Mouse (Mus musculus) kidney, adult 2 months (tissue): ENCODE measurements around the gene Tcp10a.

Experiments
- CTCF ChIP-seq: fragments of 200-500 bp; conservative IDR thresholded peaks from 2 replicates; pipeline ENCODE4 v1.5.1; 2011; ENCODE audit warnings: low read depth, mild to moderate bottlenecking, control low read depth, low read length, moderate library complexity, mixed read lengths; ENCODE audit not compliant: insufficient read depth, insufficient read length
- POLR2A ChIP-seq: fragments of 200-500 bp; IDR thresholded peaks from one replicate; pipeline ENCODE4 v1.6.1; 2011; ENCODE audit warnings: low read depth, low read length, control low read depth

DNA sequence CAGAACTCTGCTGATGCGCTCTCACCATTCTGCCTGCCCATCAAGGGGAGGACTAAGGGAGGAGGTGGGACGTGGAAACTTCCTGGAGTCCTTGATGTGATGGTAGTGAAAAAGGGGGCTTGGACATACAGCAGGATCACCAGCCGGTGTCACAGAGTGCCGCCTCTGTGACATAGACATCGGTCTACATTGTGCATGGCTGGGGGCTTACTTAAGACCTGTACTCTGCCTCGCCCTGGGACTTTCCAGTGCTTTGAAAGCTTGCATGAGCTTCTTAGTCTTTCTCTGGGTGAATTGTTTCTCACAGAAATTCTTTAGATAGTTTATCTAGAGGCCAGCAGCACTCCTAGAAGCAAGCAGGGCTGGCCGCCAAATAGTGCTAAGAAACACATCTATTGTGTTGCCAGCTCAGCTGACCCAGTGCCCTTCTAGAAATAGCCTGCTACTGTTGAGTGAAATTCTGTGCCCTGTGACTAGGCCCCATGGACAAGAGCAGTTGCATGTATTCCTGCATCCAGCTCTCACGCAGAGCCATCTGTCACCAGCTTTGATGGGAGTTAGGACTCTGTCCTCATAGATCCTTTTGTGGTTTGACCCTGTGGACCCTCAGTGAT is 40.0 kb upstream of the Tcp10a start:
- TF ChIP-seq POLR2A (no peak), CTCF (no peak)
